Mouse (Mus musculus): ENCODE data around the gene Hmgcll1. TPM values are rescaled to one million over a fixed set of nuclear protein-coding genes. Genes with fewer than 3 reads are reported as not detected.
"Not testable (repeated sequence)": the region's sequence is repeated elsewhere in the genome, so short reads cannot be mapped to it uniquely, and the experiment has no call there.

Gene Hmgcll1
- polyA plus RNA-seq, 1 experiment from 2014 or later = 24.4 TPM

GRCm38 (mm10) chr9:76104416-76104815 is 89.8 kb downstream of the Hmgcll1 start:
- H3K4me1 ChIP-seq (ENCODE audit: control insufficient read depth, insufficient read depth, low read length); H3K27me3 ChIP-seq (ENCODE audit: control insufficient read depth, insufficient read depth, low read depth, low read length); H3K4me2 ChIP-seq (ENCODE audit: low read length); ATAC-seq; H3K9me3 ChIP-seq (replicated peaks; ENCODE audit: control insufficient read depth, low read length, poor library complexity, severe bottlenecking); H3K27ac ChIP-seq (ENCODE audit: low read length); H3K36me3 ChIP-seq (ENCODE audit: control insufficient read depth, insufficient read depth, low read length); H3K4me3 ChIP-seq (ENCODE audit: low read depth, low read length); H3K9ac ChIP-seq (ENCODE audit: low read depth, low read length): not testable (repeated sequence)
- WGBS = 77% methylated on average over 1 of the region's 1 CpGs

DNA sequence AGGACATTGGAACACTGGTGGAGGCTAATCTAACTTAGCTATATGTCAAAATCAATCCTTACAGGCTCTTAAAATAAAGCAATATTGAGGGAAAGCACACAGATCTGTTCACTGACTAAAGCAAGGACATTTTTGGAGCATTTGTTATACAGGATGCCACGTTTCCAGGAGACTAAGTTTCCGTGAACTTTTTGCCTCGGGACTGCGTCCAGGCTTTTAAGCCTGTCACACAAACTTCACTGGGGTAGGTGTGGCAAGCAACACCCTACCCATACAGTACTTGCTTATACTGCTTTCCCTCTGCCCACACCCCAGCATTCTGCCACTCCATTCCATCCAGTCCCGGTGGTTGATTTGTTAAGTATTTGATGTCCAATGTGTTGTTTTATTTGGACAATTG is 90.2 kb downstream of the Hmgcll1 start:
- no peak overlapping the region for H3K9ac ChIP-seq (ENCODE audit: low read depth, low read length)
- no peak overlapping the region for H3K4me3 ChIP-seq (ENCODE audit: low read depth, low read length)
- no peaks in the 10 kb centered on the region for H3K4me1 ChIP-seq (ENCODE audit: control insufficient read depth, insufficient read depth, low read length)
- ATAC-seq = no peak
- no peak overlapping the region for H3K4me2 ChIP-seq (ENCODE audit: low read length)
- H3K27ac ChIP-seq (ENCODE audit: low read length) = no peak overlapping the region
- WGBS = 94% methylated on average over 5 of the region's 5 CpGs
- no peaks in the 10 kb centered on the region for H3K36me3 ChIP-seq (ENCODE audit: control insufficient read depth, insufficient read depth, low read length)
- H3K27me3 ChIP-seq (ENCODE audit: control insufficient read depth, insufficient read depth, low read depth, low read length) = no peaks in the 10 kb centered on the region
- no peaks in the 10 kb centered on the region for H3K9me3 ChIP-seq (replicated peaks; ENCODE audit: control insufficient read depth, low read length, poor library complexity, severe bottlenecking)

GRCm38 (mm10) chr9:76122888-76123287 is 108.2 kb downstream of the Hmgcll1 start:
- H3K4me3 ChIP-seq (ENCODE audit: low read depth, low read length); H3K4me2 ChIP-seq (ENCODE audit: low read length); H3K27me3 ChIP-seq (ENCODE audit: control insufficient read depth, insufficient read depth, low read depth, low read length); H3K36me3 ChIP-seq (ENCODE audit: control insufficient read depth, insufficient read depth, low read length); H3K9ac ChIP-seq (ENCODE audit: low read depth, low read length); H3K9me3 ChIP-seq (replicated peaks; ENCODE audit: control insufficient read depth, low read length, poor library complexity, severe bottlenecking); H3K27ac ChIP-seq (ENCODE audit: low read length); H3K4me1 ChIP-seq (ENCODE audit: control insufficient read depth, insufficient read depth, low read length): not testable (repeated sequence)
- ATAC-seq = 0 out of 2 replicates have a peak, but pooled peaks have one; percentile 76
- WGBS = 0% methylated on average over 2 of the region's 2 CpGs

- ATAC-seq = no peak
- Histone ChIP-seq H3K27ac (ENCODE audit: low read length) (no peak overlapping the region), H3K9ac (ENCODE audit: low read depth, low read length) (no peak overlapping the region), H3K9me3 (replicated peaks; ENCODE audit: control insufficient read depth, low read length, poor library complexity, severe bottlenecking) (no peaks in the 10 kb centered on the region), H3K4me3 (ENCODE audit: low read depth, low read length) (no peak overlapping the region), H3K4me1 (ENCODE audit: control insufficient read depth, insufficient read depth, low read length) (no peaks in the 10 kb centered on the region), H3K36me3 (ENCODE audit: control insufficient read depth, insufficient read depth, low read length) (no peaks in the 10 kb centered on the region), H3K4me2 (ENCODE audit: low read length) (no peak overlapping the region), H3K27me3 (ENCODE audit: control insufficient read depth, insufficient read depth, low read depth, low read length) (no peaks in the 10 kb centered on the region)
- 78% methylated on average over 4 of the region's 4 CpGs for WGBS
These were observed 109.6 kb downstream of the Hmgcll1 start for GRCm38 (mm10) chr9:76124249-76124648.

DNA sequence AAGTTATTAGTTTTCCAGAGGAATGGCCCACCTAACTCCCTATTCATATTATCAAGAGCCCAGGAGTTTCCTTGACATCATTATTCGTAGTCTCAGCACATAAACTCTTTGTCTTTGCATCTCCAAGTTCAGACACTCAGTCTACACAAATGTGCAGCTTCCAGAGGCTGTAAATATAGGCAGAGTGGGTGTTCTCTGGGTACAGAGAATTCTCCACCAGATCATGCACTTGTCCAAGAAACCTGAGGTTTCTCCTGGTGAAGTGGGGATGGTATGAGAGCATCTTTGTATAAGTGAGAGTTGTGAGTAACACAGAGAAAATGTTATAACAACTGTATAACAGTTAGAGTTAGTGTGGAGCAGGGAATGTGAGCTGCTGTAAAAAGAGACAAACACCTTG is 114.7 kb downstream of the Hmgcll1 start:
- Histone ChIP-seq H3K27ac (ENCODE audit: low read length) (no peak overlapping the region), H3K36me3 (ENCODE audit: control insufficient read depth, insufficient read depth, low read length) (no peaks in the 10 kb centered on the region)
- 72% methylated on average over 1 of the region's 1 CpGs for WGBS

GRCm38 (mm10) chr9:76134042-76134441 is 119.4 kb downstream of the Hmgcll1 start:
- H3K36me3 ChIP-seq (ENCODE audit: control insufficient read depth, insufficient read depth, low read length) = no peaks in the 10 kb centered on the region
- no peak overlapping the region for H3K4me2 ChIP-seq (ENCODE audit: low read length)
- no peaks in the 10 kb centered on the region for H3K9me3 ChIP-seq (replicated peaks; ENCODE audit: control insufficient read depth, low read length, poor library complexity, severe bottlenecking)
- 85% methylated on average over 6 of the region's 6 CpGs for WGBS
- H3K4me3 ChIP-seq (ENCODE audit: low read depth, low read length) = no peak overlapping the region
- ATAC-seq = no peak
- H3K27me3 ChIP-seq (ENCODE audit: control insufficient read depth, insufficient read depth, low read depth, low read length) = no peaks in the 10 kb centered on the region
- no peak overlapping the region for H3K9ac ChIP-seq (ENCODE audit: low read depth, low read length)
- H3K27ac ChIP-seq (ENCODE audit: low read length) = no peak overlapping the region
- no peaks in the 10 kb centered on the region for H3K4me1 ChIP-seq (ENCODE audit: control insufficient read depth, insufficient read depth, low read length)

More for the DNA sequence above, 114.7 kb downstream of the Hmgcll1 start:
- Histone ChIP-seq H3K9me3 (replicated peaks; ENCODE audit: control insufficient read depth, low read length, poor library complexity, severe bottlenecking) (no peaks in the 10 kb centered on the region), H3K9ac (ENCODE audit: low read depth, low read length) (no peak overlapping the region), H3K27me3 (ENCODE audit: control insufficient read depth, insufficient read depth, low read depth, low read length) (no peaks in the 10 kb centered on the region), H3K4me1 (ENCODE audit: control insufficient read depth, insufficient read depth, low read length) (no peaks in the 10 kb centered on the region), H3K4me2 (ENCODE audit: low read length) (no peak overlapping the region), H3K4me3 (ENCODE audit: low read depth, low read length) (no peak overlapping the region)
- ATAC-seq = no peak

DNA sequence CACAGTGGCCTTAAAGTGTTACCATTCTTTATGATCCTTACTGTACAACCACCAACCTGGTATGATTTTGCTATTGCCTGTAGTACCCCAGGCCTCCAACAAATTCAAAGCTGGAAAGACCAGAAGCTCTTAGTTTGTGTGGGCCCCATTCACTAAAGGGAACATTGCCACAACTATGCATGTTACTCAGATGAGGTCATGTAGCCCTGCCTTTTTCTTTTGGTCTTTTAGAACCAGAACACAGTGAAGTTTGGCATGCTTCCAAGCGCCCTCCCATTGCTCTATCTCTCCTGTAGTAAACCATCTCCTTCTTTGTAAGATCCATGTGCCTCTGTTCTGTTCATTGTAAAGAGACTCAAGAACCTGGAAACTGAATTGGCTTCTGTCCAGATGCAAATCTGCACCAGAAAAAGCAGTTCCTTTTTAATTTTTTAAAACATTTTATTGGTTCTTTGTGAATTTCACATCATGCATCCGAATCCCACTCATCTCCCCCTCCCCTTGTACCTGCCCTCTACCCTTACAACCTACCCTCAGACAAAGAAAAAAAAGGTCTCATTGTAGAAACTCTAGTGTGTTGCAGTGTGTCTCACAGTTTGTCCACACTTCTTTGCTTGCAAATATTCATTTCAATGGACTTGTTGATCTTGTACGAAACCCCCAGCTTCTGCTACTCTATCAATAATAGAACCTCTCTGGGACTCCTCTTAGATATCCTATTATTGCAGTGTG is 123.9 kb downstream of the Hmgcll1 start:
- H3K27ac ChIP-seq (ENCODE audit: low read length) = no peak overlapping the region
- H3K4me3 ChIP-seq (ENCODE audit: low read depth, low read length) = no peak overlapping the region
- no peaks in the 10 kb centered on the region for H3K27me3 ChIP-seq (ENCODE audit: control insufficient read depth, insufficient read depth, low read depth, low read length)
- no peak overlapping the region for H3K9ac ChIP-seq (ENCODE audit: low read depth, low read length)
- no peaks in the 10 kb centered on the region for H3K4me1 ChIP-seq (ENCODE audit: control insufficient read depth, insufficient read depth, low read length)
- no peak overlapping the region for H3K4me2 ChIP-seq (ENCODE audit: low read length)
- no peaks in the 10 kb centered on the region for H3K9me3 ChIP-seq (replicated peaks; ENCODE audit: control insufficient read depth, low read length, poor library complexity, severe bottlenecking)
- no peak for ATAC-seq
- WGBS = 65% methylated on average over 3 of the region's 3 CpGs
- no peaks in the 10 kb centered on the region for H3K36me3 ChIP-seq (ENCODE audit: control insufficient read depth, insufficient read depth, low read length)

GRCm38 (mm10) chr9:76145593-76145992 is 130.9 kb downstream of the Hmgcll1 start:
- Histone ChIP-seq H3K36me3 (ENCODE audit: control insufficient read depth, insufficient read depth, low read length) (no peaks in the 10 kb centered on the region), H3K27me3 (ENCODE audit: control insufficient read depth, insufficient read depth, low read depth, low read length) (no peaks in the 10 kb centered on the region), H3K4me3 (ENCODE audit: low read depth, low read length) (no peak overlapping the region), H3K9ac (ENCODE audit: low read depth, low read length) (no peak overlapping the region), H3K4me1 (ENCODE audit: control insufficient read depth, insufficient read depth, low read length) (no peaks in the 10 kb centered on the region), H3K9me3 (replicated peaks; ENCODE audit: control insufficient read depth, low read length, poor library complexity, severe bottlenecking) (no peaks in the 10 kb centered on the region), H3K4me2 (ENCODE audit: low read length) (no peak overlapping the region), H3K27ac (ENCODE audit: low read length) (no peak overlapping the region)
- no peak for ATAC-seq
- 46% methylated on average over 3 of the region's 3 CpGs for WGBS

DNA sequence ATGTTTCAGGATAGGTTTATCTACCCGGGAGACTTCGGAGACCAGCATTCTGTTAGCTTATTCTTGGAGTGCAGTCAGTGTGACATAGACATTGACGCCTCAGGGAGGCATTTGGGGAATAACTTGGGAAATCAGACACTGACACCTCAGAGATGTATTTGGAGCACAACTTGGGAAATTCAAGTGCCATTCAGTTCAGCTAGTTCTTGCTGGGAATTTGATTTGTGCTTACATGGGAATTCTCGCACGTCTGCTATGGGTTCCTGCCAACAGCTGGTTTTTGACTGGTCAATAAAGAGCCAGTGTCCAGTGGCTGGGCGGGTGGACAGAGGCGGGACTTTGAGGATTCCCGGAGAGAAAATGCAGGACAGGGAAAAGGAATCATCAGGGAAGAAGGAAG is 147.8 kb downstream of the Hmgcll1 start:
- H3K9me3 ChIP-seq (replicated peaks; ENCODE audit: control insufficient read depth, low read length, poor library complexity, severe bottlenecking) = no peaks in the 10 kb centered on the region
- no peaks in the 10 kb centered on the region for H3K27me3 ChIP-seq (ENCODE audit: control insufficient read depth, insufficient read depth, low read depth, low read length)
- H3K36me3 ChIP-seq (ENCODE audit: control insufficient read depth, insufficient read depth, low read length) = no peaks in the 10 kb centered on the region
- H3K9ac ChIP-seq (ENCODE audit: low read depth, low read length) = no peak overlapping the region
- H3K4me1 ChIP-seq (ENCODE audit: control insufficient read depth, insufficient read depth, low read length) = no peaks in the 10 kb centered on the region
- no peak overlapping the region for H3K4me2 ChIP-seq (ENCODE audit: low read length)
- H3K27ac ChIP-seq (ENCODE audit: low read length) = no peak overlapping the region
- no peak overlapping the region for H3K4me3 ChIP-seq (ENCODE audit: low read depth, low read length)
- WGBS = 67% methylated on average over 8 of the region's 8 CpGs
- ATAC-seq = no peak
